Mouse (Mus musculus): ENCODE results near the gene Slc22a20.

Gene Slc22a20

GRCm38 (mm10) chr19:5992012-5992411 is 6.1 kb upstream of the Slc22a20 start:
- in situ Hi-C loops (cut with MboI; ENCODE audit: low pct_unique_long_range_greater_than_20kb in 1 of 2, low sequenced_read_pairs in 2 of 2, unreplicated experiment in 1 of 2), result no loop called here

- in situ Hi-C loops (cut with MboI; ENCODE audit: low pct_unique_long_range_greater_than_20kb in 1 of 2, low sequenced_read_pairs in 2 of 2, unreplicated experiment in 1 of 2), result no loop called here
Observed at GRCm38 (mm10) chr19:5991467-5991866, 5.5 kb upstream of the Slc22a20 start.

DNA sequence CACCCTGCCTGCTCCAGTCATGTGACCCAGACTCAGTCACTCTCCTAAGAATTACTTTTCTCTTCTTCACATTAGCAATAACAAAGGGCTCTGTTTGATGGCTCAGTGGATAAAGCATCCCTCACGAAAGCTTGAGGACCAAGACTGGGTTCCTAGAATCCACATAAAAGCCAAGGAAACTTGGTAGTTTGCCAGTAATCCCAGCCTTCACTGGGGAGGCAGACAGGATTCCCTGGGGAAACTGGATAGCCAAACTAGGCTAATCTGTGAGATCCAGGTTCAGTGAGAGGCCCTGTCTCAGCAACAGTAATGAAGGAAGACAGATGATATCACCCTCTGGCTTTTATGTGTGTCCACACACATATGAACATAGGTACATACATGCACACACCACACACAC is 5.0 kb upstream of the Slc22a20 start:
- in situ Hi-C loops (cut with MboI; ENCODE audit: low pct_unique_long_range_greater_than_20kb in 1 of 2, low sequenced_read_pairs in 2 of 2, unreplicated experiment in 1 of 2), result no loop called here

DNA sequence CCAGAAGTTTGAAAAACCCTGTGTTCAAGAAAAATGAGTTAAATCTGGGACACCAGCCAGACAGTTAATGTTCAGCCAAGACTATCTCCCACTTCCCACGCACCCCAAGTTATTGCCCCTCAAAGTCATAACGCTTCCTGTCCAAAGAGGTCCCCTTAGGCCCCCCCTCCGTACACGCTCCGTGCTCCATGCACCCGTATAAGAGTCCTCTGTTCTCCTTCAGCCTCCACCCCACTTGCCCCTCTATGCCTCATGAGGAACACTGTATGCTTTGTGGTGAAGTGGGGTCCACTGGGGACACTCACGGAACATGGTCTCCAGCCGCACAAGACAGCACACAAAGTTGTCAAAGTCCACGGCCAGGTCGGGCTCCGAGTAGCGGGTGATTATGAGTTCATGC is 4.1 kb upstream of the Slc22a20 start:
- in situ Hi-C loops (cut with MboI; ENCODE audit: low pct_unique_long_range_greater_than_20kb in 1 of 2, low sequenced_read_pairs in 2 of 2, unreplicated experiment in 1 of 2), result no loop called here

DNA sequence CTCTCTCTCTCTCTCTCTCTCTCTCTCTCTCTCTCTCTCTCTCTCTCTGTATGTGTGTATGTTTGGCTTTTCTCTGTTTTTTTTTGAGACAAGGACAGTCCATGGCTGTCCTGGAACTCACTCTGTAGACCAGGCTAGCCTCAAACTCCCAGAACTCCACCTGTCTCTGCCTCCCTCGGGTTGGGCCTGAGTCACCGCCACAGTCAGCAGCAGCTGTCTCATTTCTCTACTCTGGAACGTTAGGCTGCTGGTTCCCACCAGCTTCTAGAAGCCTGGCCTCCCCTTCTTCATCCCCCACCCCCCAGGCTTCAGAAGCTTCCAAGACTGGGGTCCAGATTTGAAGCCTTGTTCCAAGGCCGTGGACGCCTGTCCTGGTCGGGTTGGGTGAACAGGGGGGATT is 3.6 kb upstream of the Slc22a20 start:
- in situ Hi-C loops (cut with MboI; ENCODE audit: low pct_unique_long_range_greater_than_20kb in 1 of 2, low sequenced_read_pairs in 2 of 2, unreplicated experiment in 1 of 2), result no loop called here

DNA sequence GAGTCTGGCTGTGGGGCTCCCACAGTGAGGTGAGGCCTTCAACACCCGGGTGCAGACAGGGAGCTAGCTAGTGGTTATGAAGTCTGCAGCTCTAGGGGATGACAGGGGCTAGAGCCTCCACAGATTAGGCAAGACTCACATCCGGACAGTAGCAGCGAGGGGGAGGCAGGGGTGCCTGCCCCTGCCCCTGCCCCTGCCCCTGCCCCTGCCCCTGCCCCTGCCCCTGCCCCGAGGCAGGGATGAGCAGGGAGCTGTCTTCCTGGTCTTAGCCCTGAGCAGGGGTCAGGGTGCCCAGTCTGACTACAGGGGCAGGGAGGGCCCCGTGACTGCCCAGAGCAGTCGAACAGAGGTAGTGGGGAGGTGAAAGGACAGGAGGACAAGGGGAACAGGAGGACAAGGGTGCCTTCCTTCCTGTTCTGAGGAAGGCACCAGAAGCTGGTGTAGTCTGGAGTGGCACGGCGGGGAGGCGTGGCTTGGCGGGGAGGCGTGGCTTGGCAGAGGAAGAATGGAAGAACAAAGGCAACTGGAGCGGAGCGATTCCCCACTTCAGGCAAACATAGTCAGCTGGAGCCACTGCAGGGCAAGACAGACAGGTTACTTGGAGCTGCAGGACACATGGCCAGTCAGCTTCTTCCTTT is 3.0 kb upstream of the Slc22a20 start:
- in situ Hi-C loops (cut with MboI; ENCODE audit: low pct_unique_long_range_greater_than_20kb in 1 of 2, low sequenced_read_pairs in 2 of 2, unreplicated experiment in 1 of 2), result no loop called here

DNA sequence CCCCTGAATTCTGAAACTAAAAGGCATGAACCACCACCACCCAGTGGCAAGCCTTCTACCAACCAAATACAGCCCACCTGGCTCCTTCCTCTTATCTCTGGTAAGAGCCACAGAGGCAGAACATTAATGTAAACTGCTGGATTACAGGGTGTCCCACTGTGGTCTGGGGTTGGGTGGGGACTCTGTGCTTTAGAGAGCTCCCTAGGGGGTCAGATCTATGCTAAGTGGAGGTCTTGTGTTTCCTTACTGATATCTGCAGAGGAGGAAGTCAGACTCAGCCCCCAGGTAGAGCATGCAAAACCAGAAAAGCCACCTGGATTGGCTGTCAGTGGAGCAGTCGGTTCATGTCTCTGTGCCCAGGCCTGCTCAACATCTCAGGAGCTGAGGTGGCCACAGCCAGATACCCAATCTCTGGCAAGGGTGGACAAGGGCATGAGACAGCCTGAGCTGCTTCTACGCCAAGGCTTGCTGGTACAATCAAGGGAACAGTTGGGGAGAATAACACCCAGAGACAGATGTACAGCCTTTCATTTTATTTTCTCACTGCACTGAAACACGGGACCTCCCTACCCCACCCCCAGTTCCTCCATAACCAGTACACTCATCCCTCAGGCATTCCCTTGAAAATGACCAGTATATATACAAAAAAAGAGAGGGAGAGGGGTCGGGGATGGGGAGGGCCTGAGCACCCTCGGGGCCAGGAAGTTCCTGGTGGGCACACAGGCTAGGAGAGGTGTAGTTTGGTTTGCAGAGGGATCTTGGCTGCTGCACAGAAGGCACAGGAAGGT is 2.3 kb upstream of the Slc22a20 start:
- in situ Hi-C loops (cut with MboI; ENCODE audit: low pct_unique_long_range_greater_than_20kb in 1 of 2, low sequenced_read_pairs in 2 of 2, unreplicated experiment in 1 of 2), result no loop called here

DNA sequence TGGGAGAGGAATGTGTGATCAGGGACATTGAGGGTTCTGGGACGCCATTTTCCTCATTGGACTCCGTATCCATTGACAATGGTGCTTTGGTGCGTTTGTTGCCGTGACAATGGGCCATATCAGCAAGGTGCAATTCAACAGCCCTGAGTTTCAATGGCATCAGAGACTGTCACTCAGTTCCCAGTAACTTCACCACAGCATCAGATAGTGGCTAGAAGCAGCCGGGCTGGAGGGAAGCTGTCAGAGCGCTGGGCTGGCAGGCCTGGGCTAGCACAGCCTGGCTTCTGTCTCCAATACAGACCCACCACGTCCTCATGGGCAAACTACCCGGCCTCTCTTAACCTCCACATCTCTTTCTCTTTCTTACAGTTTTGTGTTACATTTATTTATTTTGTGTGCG is 5.5 kb downstream of the Slc22a20 start:
- in situ Hi-C loops (cut with MboI; ENCODE audit: low pct_unique_long_range_greater_than_20kb in 1 of 2, low sequenced_read_pairs in 2 of 2, unreplicated experiment in 1 of 2), result no loop called here

DNA sequence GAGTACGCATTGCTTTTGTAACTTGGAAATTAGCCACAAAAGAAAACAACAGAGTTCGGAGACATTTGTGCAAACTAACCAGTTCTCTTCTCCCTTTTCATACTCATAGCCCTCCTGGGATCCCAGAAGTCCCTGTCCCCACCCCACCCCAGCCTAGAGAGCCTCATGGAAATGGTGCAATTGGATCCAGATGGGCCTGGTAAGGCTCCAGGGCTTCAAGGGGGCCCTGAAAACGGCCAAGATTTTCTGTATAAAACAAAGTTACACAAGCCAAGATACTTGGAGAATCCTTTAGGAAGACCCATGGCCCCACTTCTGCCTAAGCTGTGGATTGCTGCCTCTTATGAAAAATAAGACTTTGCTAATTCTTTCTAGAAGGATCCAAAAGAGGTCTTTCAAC is 8.2 kb downstream of the Slc22a20 start:
- in situ Hi-C loops (cut with MboI; ENCODE audit: low pct_unique_long_range_greater_than_20kb in 1 of 2, low sequenced_read_pairs in 2 of 2, unreplicated experiment in 1 of 2), result no loop called here

GRCm38 (mm10) chr19:5975676-5976075 is 10.3 kb downstream of the Slc22a20 start:
- in situ Hi-C loops (cut with MboI; ENCODE audit: low pct_unique_long_range_greater_than_20kb in 1 of 2, low sequenced_read_pairs in 2 of 2, unreplicated experiment in 1 of 2), result no loop called here

DNA sequence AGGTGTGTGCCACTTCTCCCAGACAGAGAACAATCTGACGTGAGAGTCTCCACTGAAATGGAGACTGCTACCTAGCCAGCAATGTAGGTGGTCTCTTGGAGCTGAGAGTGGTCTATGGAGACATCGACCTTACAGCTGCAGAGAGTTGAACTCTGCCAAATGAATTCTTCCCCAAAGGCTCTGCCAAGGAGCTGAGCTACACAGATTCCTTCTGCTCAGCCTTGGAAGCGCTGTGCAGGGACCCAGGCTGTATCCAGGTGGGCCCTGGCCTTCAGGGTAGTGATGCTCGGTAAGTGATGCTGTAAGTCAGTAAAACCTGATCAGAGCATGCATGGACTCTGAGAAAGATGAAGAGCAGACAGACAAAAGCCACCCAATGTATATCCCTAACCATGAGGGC is 10.8 kb downstream of the Slc22a20 start:
- in situ Hi-C loops (cut with MboI; ENCODE audit: low pct_unique_long_range_greater_than_20kb in 1 of 2, low sequenced_read_pairs in 2 of 2, unreplicated experiment in 1 of 2), result no loop called here

- in situ Hi-C loops (cut with MboI; ENCODE audit: low pct_unique_long_range_greater_than_20kb in 1 of 2, low sequenced_read_pairs in 2 of 2, unreplicated experiment in 1 of 2), result loop anchor here in 1 of 2 experiments (25.0 kb wide), 1 partner anchor 370 kb away; the partner anchor contains the start of genes Map4k2 and Men1
Observed at GRCm38 (mm10) chr19:5967664-5968063, 18.3 kb downstream of the Slc22a20 start.

- in situ Hi-C loops (cut with MboI; ENCODE audit: low pct_unique_long_range_greater_than_20kb in 1 of 2, low sequenced_read_pairs in 2 of 2, unreplicated experiment in 1 of 2), result loop anchor here in 1 of 2 experiments (25.0 kb wide), 1 partner anchor 371 kb away; the partner anchor contains the start of genes Map4k2 and Men1
Observed at GRCm38 (mm10) chr19:5966786-5967185, 19.2 kb downstream of the Slc22a20 start.

DNA sequence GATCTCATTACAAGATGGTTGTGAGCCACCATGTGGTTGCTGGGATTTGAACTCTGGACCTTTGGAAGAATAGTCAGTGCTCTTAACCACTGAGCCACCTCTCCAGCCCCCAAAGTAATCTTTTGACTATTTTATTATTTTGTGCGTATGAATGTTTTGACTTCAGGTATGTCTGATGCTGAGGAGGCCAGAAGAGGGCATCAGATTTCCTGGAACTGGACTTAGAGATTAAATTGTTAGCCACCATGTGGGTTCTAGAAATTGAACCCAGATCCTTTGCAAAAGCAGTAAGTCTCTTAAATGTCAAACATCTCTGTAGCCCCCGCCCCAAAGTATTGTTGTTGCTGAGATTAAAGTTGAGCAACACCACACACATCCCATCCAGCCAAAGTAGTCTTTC is 20.0 kb downstream of the Slc22a20 start:
- in situ Hi-C loops (cut with MboI; ENCODE audit: low pct_unique_long_range_greater_than_20kb in 1 of 2, low sequenced_read_pairs in 2 of 2, unreplicated experiment in 1 of 2), result loop anchor here in 1 of 2 experiments (25.0 kb wide), 1 partner anchor 371 kb away; the partner anchor contains the start of genes Map4k2 and Men1

- in situ Hi-C loops (cut with MboI; ENCODE audit: low pct_unique_long_range_greater_than_20kb in 1 of 2, low sequenced_read_pairs in 2 of 2, unreplicated experiment in 1 of 2), result loop anchor here in 1 of 2 experiments (25.0 kb wide), 1 partner anchor 372 kb away; the partner anchor contains the start of genes Map4k2 and Men1
Observed at GRCm38 (mm10) chr19:5965280-5965679, 20.7 kb downstream of the Slc22a20 start.

- in situ Hi-C loops (cut with MboI; ENCODE audit: low pct_unique_long_range_greater_than_20kb in 1 of 2, low sequenced_read_pairs in 2 of 2, unreplicated experiment in 1 of 2), result loop anchor here (5.0 to 25.0 kb wide), 3 partner anchors 52 to 372 kb away; partner anchors contain the start of genes Snx15 (in 2 of the 2), Capn1 (in 1 of the 2), Map4k2 (in 1 of the 2) and Men1 (in 1 of the 2)
Observed at GRCm38 (mm10) chr19:5964804-5965203, 21.1 kb downstream of the Slc22a20 start.

DNA sequence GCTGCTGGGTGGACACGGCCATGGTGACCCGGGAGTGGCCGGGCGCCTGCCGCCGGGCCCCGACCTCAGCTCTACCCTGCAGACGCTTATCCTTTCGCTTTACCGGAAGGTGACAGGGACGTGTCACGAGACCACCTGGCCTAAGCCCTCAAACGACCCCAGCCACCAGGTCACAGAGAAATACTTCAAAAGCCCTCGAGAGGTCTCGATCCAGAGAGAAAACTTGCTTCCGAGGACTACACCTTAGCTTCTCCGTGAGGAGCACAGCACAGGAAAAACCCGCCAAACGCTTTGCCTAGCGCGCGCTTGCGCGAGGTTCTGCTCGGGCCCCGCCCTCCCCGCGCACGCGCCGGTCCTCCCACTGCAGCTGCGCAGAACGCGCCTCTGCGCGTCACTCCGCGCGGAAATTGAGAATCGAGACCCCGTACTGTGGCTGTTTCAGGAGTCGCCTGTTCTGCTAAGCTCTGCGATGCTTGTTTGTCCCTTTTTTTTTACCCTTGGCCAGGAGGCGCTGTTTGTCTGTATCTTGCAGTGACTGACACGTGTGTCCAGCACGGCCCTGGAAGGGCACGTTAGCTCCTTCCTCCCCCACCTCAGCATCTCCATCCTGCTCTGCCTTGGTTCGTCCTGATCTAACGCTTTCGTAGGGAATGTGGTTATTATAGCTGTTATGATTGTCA is 21.9 kb downstream of the Slc22a20 start, which contains the start of gene Pola2:
Gene Pola2 (minus strand): TSS at position 320 of the 680 bp plus-strand sequence.
- in situ Hi-C loops (cut with MboI; ENCODE audit: low pct_unique_long_range_greater_than_20kb in 1 of 2, low sequenced_read_pairs in 2 of 2, unreplicated experiment in 1 of 2), result loop anchor here (5.0 to 25.0 kb wide), 3 partner anchors 53 to 373 kb away; partner anchors contain the start of genes Snx15 (in 2 of the 2), Capn1 (in 1 of the 2), Map4k2 (in 1 of the 2) and Men1 (in 1 of the 2)

DNA sequence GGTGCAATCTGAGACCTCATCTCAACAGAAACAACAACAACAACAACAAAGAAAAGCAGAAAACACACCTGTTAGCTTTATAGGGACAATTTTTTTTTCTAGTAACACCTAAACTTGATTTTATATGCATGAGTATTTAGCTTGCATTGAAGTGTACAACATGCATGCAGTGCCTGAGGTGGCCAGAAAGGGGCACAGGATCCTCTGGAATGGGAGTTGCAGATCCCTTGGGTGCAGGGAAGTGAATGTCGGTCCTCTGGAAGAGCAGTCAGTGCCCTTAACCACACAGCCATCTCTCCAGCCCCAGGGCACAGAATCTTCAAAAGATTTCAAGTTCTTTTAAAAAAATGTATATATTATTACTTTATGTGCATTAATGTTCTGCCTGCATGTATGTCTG is 23.3 kb downstream of the Slc22a20 start:
- in situ Hi-C loops (cut with MboI; ENCODE audit: low pct_unique_long_range_greater_than_20kb in 1 of 2, low sequenced_read_pairs in 2 of 2, unreplicated experiment in 1 of 2), result loop anchor here (5.0 to 25.0 kb wide), 3 partner anchors 55 to 375 kb away; partner anchors contain the start of genes Snx15 (in 2 of the 2), Capn1 (in 1 of the 2), Map4k2 (in 1 of the 2) and Men1 (in 1 of the 2)
